8 mouse cellular contexts compared by ENCODE assay signal in genomic region chr7:141060426-141061242, GRCm38 (mm10). TPM values are rescaled to one million over a fixed set of nuclear protein-coding genes. Genes with fewer than 3 reads are reported as not detected.
DNase-seq lines count a peak whose midpoint lies in the region; ATAC-seq lines count a peak whose summit lies in the region.

Gene B4galnt4, plus strand, starts transcription at chr7:141061104.

- no peaks in the 10 kb centered on the region for H3K27me3 ChIP-seq in embryonic facial prominence, embryonic 14.5 days (replicated peaks; ENCODE audit: control insufficient read depth, insufficient read depth, low read length)
- peaks cover 90% of the 10 kb centered on the region for H3K27me3 ChIP-seq in heart, embryonic 12.5 days (replicated peaks)
- no peaks in the 10 kb centered on the region for H3K27me3 ChIP-seq in kidney, embryonic 16.5 days (ENCODE audit: insufficient read depth, low read length)
- H3K27me3 ChIP-seq in limb, embryonic 15.5 days = no peaks in the 10 kb centered on the region
- no peaks in the 10 kb centered on the region for H3K27me3 ChIP-seq in midbrain, embryonic 15.5 days (replicated peaks)
- H3K27me3 ChIP-seq in stomach, embryonic 16.5 days (ENCODE audit: control insufficient read depth, insufficient read depth, low read length) = no peaks in the 10 kb centered on the region

- H3K4me1 ChIP-seq in embryonic facial prominence, embryonic 14.5 days (ENCODE audit: control insufficient read depth, insufficient read depth, low read length) = peaks cover 10% of the 10 kb centered on the region
- 0 out of 2 replicates have a peak, but pooled peaks cover 8% of the 10 kb centered on the region for H3K4me1 ChIP-seq in heart, embryonic 12.5 days (replicated peaks)
- peaks cover 10% of the 10 kb centered on the region; the same call in 1 of the 2 replicates for H3K4me1 ChIP-seq in kidney, embryonic 16.5 days (ENCODE audit: insufficient read depth, low read length)
- peaks cover 28% of the 10 kb centered on the region for H3K4me1 ChIP-seq in limb, embryonic 15.5 days
- H3K4me1 ChIP-seq in midbrain, embryonic 15.5 days = peaks cover 34% of the 10 kb centered on the region
- H3K4me1 ChIP-seq in stomach, embryonic 16.5 days (ENCODE audit: control insufficient read depth, insufficient read depth, low read length) = peaks cover 6% of the 10 kb centered on the region

- peak; percentile 98 for ATAC-seq in embryonic facial prominence, embryonic 14.5 days (ENCODE audit: low read depth)
- peak; percentile 67 for ATAC-seq in heart, embryonic 12.5 days (ENCODE audit: insufficient number of reproducible peaks, low FRiP score)
- peak; percentile 95 for ATAC-seq in kidney, embryonic 16.5 days (ENCODE audit: low FRiP score, low TSS enrichment)
- peak; percentile 90 for ATAC-seq in limb, embryonic 15.5 days (ENCODE audit: insufficient number of reproducible peaks, low FRiP score, low TSS enrichment, low read depth)
- peak; percentile 99 for ATAC-seq in midbrain, embryonic 15.5 days (replicated peaks)
- ATAC-seq in stomach, embryonic 16.5 days (ENCODE audit: insufficient read depth, low FRiP score) = peak; percentile 91

- H3K36me3 ChIP-seq in embryonic facial prominence, embryonic 14.5 days (ENCODE audit: control insufficient read depth, insufficient read depth, low read length) = peaks cover 19% of the 10 kb centered on the region; the same call in 1 of the 2 replicates
- no peaks in the 10 kb centered on the region for H3K36me3 ChIP-seq in heart, embryonic 12.5 days
- no peaks in the 10 kb centered on the region; the same call in 1 of the 2 replicates for H3K36me3 ChIP-seq in kidney, embryonic 16.5 days (ENCODE audit: insufficient read depth, low read length)
- peaks cover 16% of the 10 kb centered on the region for H3K36me3 ChIP-seq in limb, embryonic 15.5 days
- peaks cover 22% of the 10 kb centered on the region; the same call in 1 of the 2 replicates for H3K36me3 ChIP-seq in midbrain, embryonic 15.5 days (replicated peaks)
- H3K36me3 ChIP-seq in stomach, embryonic 16.5 days (ENCODE audit: control insufficient read depth, insufficient read depth, low read length) = no peaks in the 10 kb centered on the region

- DNase-seq in CD4-positive, CD25-positive, alpha-beta regulatory T cell, adult 2 months (ENCODE audit: low read depth, low spot score) = peak; percentile 78
- DNase-seq in adrenal gland, postnatal 25 days = peak; percentile 80
- peak; percentile 94 for DNase-seq in embryonic facial prominence, embryonic 14.5 days (ENCODE audit: low spot score)

- peak within 1 kb of the TSS; percentile 39; the same call in 1 of the 2 replicates for H3K27ac ChIP-seq in embryonic facial prominence, embryonic 14.5 days (replicated peaks; ENCODE audit: low read depth, low read length)
- no peak within 1 kb of the TSS for H3K27ac ChIP-seq in heart, embryonic 12.5 days (ENCODE audit: poor library complexity, severe bottlenecking)
- no peak within 1 kb of the TSS for H3K27ac ChIP-seq in kidney, embryonic 16.5 days (ENCODE audit: low read length)
- no peak within 1 kb of the TSS for H3K27ac ChIP-seq in limb, embryonic 15.5 days
- peak within 1 kb of the TSS; percentile 94 for H3K27ac ChIP-seq in midbrain, embryonic 15.5 days
- no peak within 1 kb of the TSS for H3K27ac ChIP-seq in stomach, embryonic 16.5 days (ENCODE audit: low read length)

- peak within 1 kb of the TSS; percentile 93 for H3K4me2 ChIP-seq in embryonic facial prominence, embryonic 14.5 days (ENCODE audit: low read depth, low read length)
- H3K4me2 ChIP-seq in heart, embryonic 12.5 days = peak within 1 kb of the TSS; percentile 88
- peak within 1 kb of the TSS; percentile 90 for H3K4me2 ChIP-seq in kidney, embryonic 16.5 days (replicated peaks; ENCODE audit: low read depth, low read length)
- H3K4me2 ChIP-seq in limb, embryonic 15.5 days = peak within 1 kb of the TSS; percentile 94
- H3K4me2 ChIP-seq in midbrain, embryonic 15.5 days = peak within 1 kb of the TSS; percentile 78
- H3K4me2 ChIP-seq in stomach, embryonic 16.5 days (ENCODE audit: low read depth, low read length) = peak within 1 kb of the TSS; percentile 98

- under 1% methylated on average over 41 of the region's 72 CpGs for WGBS in embryonic facial prominence, embryonic 14.5 days
- WGBS in heart, embryonic 12.5 days = under 1% methylated on average over 64 of the region's 72 CpGs
- 1% methylated on average over 71 of the region's 72 CpGs for WGBS in kidney, embryonic 16.5 days
- WGBS in limb, embryonic 15.5 days = under 1% methylated on average over 72 of the region's 72 CpGs
- under 1% methylated on average over 72 of the region's 72 CpGs for WGBS in midbrain, embryonic 15.5 days
- under 1% methylated on average over 72 of the region's 72 CpGs for WGBS in stomach, embryonic 16.5 days

- H3K9me3 ChIP-seq in embryonic facial prominence, embryonic 14.5 days (ENCODE audit: control insufficient read depth, low read length) = no peaks in the 10 kb centered on the region
- no peaks in the 10 kb centered on the region for H3K9me3 ChIP-seq in heart, embryonic 12.5 days (replicated peaks)
- no peaks in the 10 kb centered on the region for H3K9me3 ChIP-seq in kidney, embryonic 16.5 days (ENCODE audit: low read length)
- no peaks in the 10 kb centered on the region for H3K9me3 ChIP-seq in limb, embryonic 15.5 days
- H3K9me3 ChIP-seq in midbrain, embryonic 15.5 days = no peaks in the 10 kb centered on the region
- H3K9me3 ChIP-seq in stomach, embryonic 16.5 days (replicated peaks; ENCODE audit: control insufficient read depth, low read length) = no peaks in the 10 kb centered on the region

- H3K9ac ChIP-seq in embryonic facial prominence, embryonic 14.5 days (ENCODE audit: low read depth, low read length) = peak within 1 kb of the TSS; percentile 89
- peak within 1 kb of the TSS; percentile 55 for H3K9ac ChIP-seq in heart, embryonic 12.5 days
- peak within 1 kb of the TSS; percentile 77 for H3K9ac ChIP-seq in kidney, embryonic 16.5 days (replicated peaks; ENCODE audit: low read length)
- peak within 1 kb of the TSS; percentile 68 for H3K9ac ChIP-seq in limb, embryonic 15.5 days
- peak within 1 kb of the TSS; percentile 97 for H3K9ac ChIP-seq in midbrain, embryonic 15.5 days
- H3K9ac ChIP-seq in stomach, embryonic 16.5 days (ENCODE audit: low read length) = peak within 1 kb of the TSS; percentile 78

- H3K4me3 ChIP-seq in embryonic facial prominence, embryonic 14.5 days (ENCODE audit: low read depth, low read length) = peak within 1 kb of the TSS; percentile 80
- peak within 1 kb of the TSS; percentile 59 for H3K4me3 ChIP-seq in heart, embryonic 12.5 days
- peak within 1 kb of the TSS; percentile 58 for H3K4me3 ChIP-seq in kidney, embryonic 16.5 days (ENCODE audit: low read length)
- H3K4me3 ChIP-seq in limb, embryonic 15.5 days = peak within 1 kb of the TSS; percentile 62
- H3K4me3 ChIP-seq in midbrain, embryonic 15.5 days = peak within 1 kb of the TSS; percentile 95
- peak within 1 kb of the TSS; percentile 70 for H3K4me3 ChIP-seq in stomach, embryonic 16.5 days (replicated peaks; ENCODE audit: low read length)

RNA-seq across cellular contexts. Expression of gene B4galnt4, which starts in this region (rescaled TPM):
- total RNA-seq in adrenal gland, postnatal 25 days (2021) = 2.5 and 3.6 TPM in 2 replicates
- polyA plus RNA-seq in embryonic facial prominence, embryonic 14.5 days (2014; fragmentation: Nextera tagmentation; extraction: Ambion mirVana) = 6.6 and 10.3 TPM in 2 replicates
- 2.0 and 2.5 TPM in 2 replicates for polyA plus RNA-seq in heart, embryonic 12.5 days (2016; fragmentation: Nextera tagmentation; extraction: Ambion mirVana)
- 13.2 and 13.9 TPM in 2 replicates for polyA plus RNA-seq in kidney, embryonic 16.5 days (2015; fragmentation: Nextera tagmentation; extraction: Ambion mirVana)
- 9.9 and 12.1 TPM in 2 replicates for polyA plus RNA-seq in limb, embryonic 15.5 days (2015; fragmentation: Nextera tagmentation; extraction: Ambion mirVana)
- 59.2 and 64.1 TPM in 2 replicates for polyA plus RNA-seq in midbrain, embryonic 15.5 days (2015; fragmentation: Nextera tagmentation; extraction: Ambion mirVana)
- 4.9 and 5.1 TPM in 2 replicates for polyA plus RNA-seq in stomach, embryonic 16.5 days (2015; fragmentation: Nextera tagmentation; extraction: Ambion mirVana)

Comparison
In these comparisons a context has a peak if more than half of its experiments do, and no peak if none do; other contexts are left out.
1. H3K27ac ChIP-seq: peak in embryonic facial prominence, embryonic 14.5 days (single experiment) and midbrain, embryonic 15.5 days (single experiment); none in heart, embryonic 12.5 days (single experiment), kidney, embryonic 16.5 days (single experiment), limb, embryonic 15.5 days (single experiment) and stomach, embryonic 16.5 days (single experiment).
2. Peak in every context shown above with its lines, with median percentiles within 50 percentile points of each other: DNase-seq, ATAC-seq, H3K4me2 ChIP-seq, H3K4me3 ChIP-seq and H3K9ac ChIP-seq.